Mouse (Mus musculus): ENCODE measurements around the gene Sh3pxd2b. TPM values are rescaled to one million over a fixed set of nuclear protein-coding genes. Genes with fewer than 3 reads are reported as not detected.

Gene Sh3pxd2b
- total RNA-seq, 2 experiments from 2014 or later: 43.8 to 48.2 TPM

GRCm38 (mm10) chr11:32423311-32423710 is 75.7 kb downstream of the Sh3pxd2b start:
- peak; percentile 34 for DNase-seq
- intact Hi-C loops (cut with DNase I): no loop called here

GRCm38 (mm10) chr11:32424600-32424999 is 77.0 kb downstream of the Sh3pxd2b start:
- DNase-seq: no peak

GRCm38 (mm10) chr11:32425043-32425658 is 77.5 kb downstream of the Sh3pxd2b start:
- intact Hi-C loops (cut with DNase I): no loop called here
- no peak for DNase-seq

More at GRCm38 (mm10) chr11:32424600-32424999, 77.0 kb downstream of the Sh3pxd2b start:
- intact Hi-C loops (cut with DNase I): no loop called here

GRCm38 (mm10) chr11:32427537-32427936 is 79.9 kb downstream of the Sh3pxd2b start:
- intact Hi-C loops (cut with DNase I): no loop called here
- no peak for DNase-seq

GRCm38 (mm10) chr11:32435410-32436060 is 87.9 kb downstream of the Sh3pxd2b start:
- intact Hi-C loops (cut with DNase I): no loop called here
- DNase-seq: no peak

- intact Hi-C loops (cut with DNase I): no loop called here
Measured at GRCm38 (mm10) chr11:32442576-32442975, 95.0 kb downstream of the Sh3pxd2b start.

GRCm38 (mm10) chr11:32444266-32444665 is 96.6 kb downstream of the Sh3pxd2b start:
- DNase-seq: no peak
- intact Hi-C loops (cut with DNase I): no loop called here

More at GRCm38 (mm10) chr11:32442576-32442975, 95.0 kb downstream of the Sh3pxd2b start:
- DNase-seq: no peak

- DNase-seq: no peak
- intact Hi-C loops (cut with DNase I): no loop called here
Measured at GRCm38 (mm10) chr11:32445135-32445534, 97.5 kb downstream of the Sh3pxd2b start.

- intact Hi-C loops (cut with DNase I): no loop called here
- DNase-seq: no peak
Measured at GRCm38 (mm10) chr11:32445637-32446226, 98.1 kb downstream of the Sh3pxd2b start.

- intact Hi-C loops (cut with DNase I): loop anchor here (2.0 kb wide), 1 partner anchor 143 kb away; no protein-coding TSS in a partner anchor
- DNase-seq: peak; percentile 41
Measured at GRCm38 (mm10) chr11:32450216-32450615, 102.6 kb downstream of the Sh3pxd2b start.

- DNase-seq: no peak
- intact Hi-C loops (cut with DNase I): loop anchor here (2.0 kb wide), 1 partner anchor 141 kb away; no protein-coding TSS in a partner anchor
Measured at GRCm38 (mm10) chr11:32451306-32451705, 103.7 kb downstream of the Sh3pxd2b start.

GRCm38 (mm10) chr11:32452745-32453144 is 105.1 kb downstream of the Sh3pxd2b start:
- no peak for DNase-seq
- intact Hi-C loops (cut with DNase I): no loop called here

- intact Hi-C loops (cut with DNase I): no loop called here
Measured at GRCm38 (mm10) chr11:32453353-32453915, 105.8 kb downstream of the Sh3pxd2b start.

GRCm38 (mm10) chr11:32454231-32454799 is 106.7 kb downstream of the Sh3pxd2b start:
- intact Hi-C loops (cut with DNase I): no loop called here
- no peak for DNase-seq

More at GRCm38 (mm10) chr11:32453353-32453915, 105.8 kb downstream of the Sh3pxd2b start:
- peak; percentile 3 for DNase-seq

- DNase-seq: peak; percentile 98
- intact Hi-C loops (cut with DNase I): no loop called here
Measured at GRCm38 (mm10) chr11:32454800-32455506, 107.3 kb downstream of the Sh3pxd2b start, which contains the start of gene Ubtd2. Gene Ubtd2, plus strand, starts transcription at chr11:32455370.

GRCm38 (mm10) chr11:32455507-32456141 is 108.0 kb downstream of the Sh3pxd2b start:
- DNase-seq: peak; percentile 54
- intact Hi-C loops (cut with DNase I): no loop called here

- intact Hi-C loops (cut with DNase I): no loop called here
Measured at GRCm38 (mm10) chr11:32456356-32456755, 108.7 kb downstream of the Sh3pxd2b start.

GRCm38 (mm10) chr11:32464282-32464681 is 116.7 kb downstream of the Sh3pxd2b start:
- no peak for DNase-seq
- intact Hi-C loops (cut with DNase I): no loop called here

More at GRCm38 (mm10) chr11:32456356-32456755, 108.7 kb downstream of the Sh3pxd2b start:
- no peak for DNase-seq

GRCm38 (mm10) chr11:32471925-32472324 is 124.3 kb downstream of the Sh3pxd2b start:
- no peak for DNase-seq
- intact Hi-C loops (cut with DNase I): no loop called here

- intact Hi-C loops (cut with DNase I): no loop called here
- no peak for DNase-seq
Measured at GRCm38 (mm10) chr11:32474725-32475124, 127.1 kb downstream of the Sh3pxd2b start.
